Mouse (Mus musculus) cerebellum, adult 2 months (tissue): ENCODE measurements around the gene Zbtb12.

Source experiments
- CTCF ChIP-seq: fragments of 200-500 bp; IDR thresholded peaks from 2 replicates; pipeline ENCODE4 v1.5.1; 2011; ENCODE audit warnings: low read depth, mild to moderate bottlenecking, control low read depth, low read length, moderate library complexity, borderline replicate concordance; ENCODE audit not compliant: insufficient read depth
- POLR2A ChIP-seq: fragments of 200-500 bp; IDR thresholded peaks from 2 replicates; pipeline ENCODE4 v1.6.1; 2011; ENCODE audit warnings: low read length, control low read depth, borderline replicate concordance; ENCODE audit not compliant: insufficient read depth

DNA sequence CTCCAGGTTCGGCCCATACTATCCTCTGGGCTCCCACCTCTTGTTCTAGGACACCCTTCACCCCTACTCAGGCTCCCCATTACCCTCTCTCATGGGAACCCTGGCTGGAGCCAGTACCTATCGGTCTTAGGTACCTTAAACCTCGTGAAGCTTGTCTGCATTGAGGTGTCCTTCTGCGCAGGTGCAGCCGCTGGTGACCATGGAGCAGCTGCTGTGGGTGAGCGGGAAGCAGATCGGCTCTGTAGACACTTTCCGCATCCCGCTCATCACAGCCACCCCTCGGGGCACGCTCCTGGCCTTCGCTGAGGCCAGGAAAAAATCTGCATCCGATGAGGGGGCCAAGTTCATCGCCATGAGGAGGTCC lies 52.4 kb downstream of the Zbtb12 start:
- TF ChIP-seq POLR2A (no peak), CTCF (no peak)
